Mouse (Mus musculus) thymus, adult 2 months (tissue): ENCODE measurements at regions not wholly inside any gene's neighbourhood (a gene's known extent, or its start where the extent isn't known, plus 50 kb on each side); places are given as distances from the start of the nearest gene placed in this dataset.

ENCODE experiments used
- CTCF ChIP-seq: fragments of 200-500 bp; IDR thresholded peaks from 2 replicates; pipeline ENCODE4 v1.5.1; 2012; ENCODE audit warnings: mild to moderate bottlenecking, control low read depth, low read length, moderate library complexity, borderline replicate concordance; ENCODE audit not compliant: control insufficient read depth, poor library complexity, insufficient read depth; ENCODE audit errors: extremely low read depth
- POLR2A ChIP-seq: fragments of 200-500 bp; IDR thresholded peaks from 2 replicates; pipeline ENCODE4 v1.6.1; 2012; ENCODE audit warnings: mild to moderate bottlenecking, low read length, control low read depth, moderate library complexity; ENCODE audit not compliant: control insufficient read depth, poor library complexity, insufficient read depth; ENCODE audit errors: extremely low read depth

DNA sequence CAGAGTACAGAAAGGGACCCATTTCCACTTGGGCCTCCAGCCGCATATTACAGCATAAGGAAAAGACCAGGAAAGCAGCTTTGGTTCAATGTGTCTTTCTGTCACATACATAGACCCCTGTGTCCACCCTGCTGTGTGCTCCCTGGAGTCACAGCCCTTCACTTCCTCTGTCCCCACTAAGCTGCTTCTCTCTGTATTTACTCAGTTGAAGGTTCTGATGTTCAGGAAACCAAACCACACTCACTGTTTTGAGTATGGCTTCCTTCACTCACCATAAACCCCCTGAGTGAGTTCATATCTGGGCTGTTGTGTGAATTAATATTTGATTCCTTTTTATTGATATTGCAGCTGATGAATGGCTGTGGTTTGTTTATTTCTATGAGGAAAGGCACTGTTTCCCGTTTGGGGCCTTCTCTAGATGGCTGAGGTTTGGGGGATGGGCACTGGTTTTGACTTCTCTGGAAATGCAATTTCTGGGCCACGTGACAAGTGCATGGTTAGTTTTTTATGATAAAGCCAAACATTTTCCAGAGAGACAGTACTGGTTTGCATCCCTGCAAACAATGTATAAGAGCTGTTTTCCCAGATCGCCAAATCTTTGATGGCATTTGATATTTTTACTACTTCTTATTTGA is 157.0 kb upstream of the Ctnnb1 start:
- TF ChIP-seq CTCF = no peak
- TF ChIP-seq POLR2A = no peak
